Mouse (Mus musculus): ENCODE data around the gene Pigf.

The Pigf gene

DNA sequence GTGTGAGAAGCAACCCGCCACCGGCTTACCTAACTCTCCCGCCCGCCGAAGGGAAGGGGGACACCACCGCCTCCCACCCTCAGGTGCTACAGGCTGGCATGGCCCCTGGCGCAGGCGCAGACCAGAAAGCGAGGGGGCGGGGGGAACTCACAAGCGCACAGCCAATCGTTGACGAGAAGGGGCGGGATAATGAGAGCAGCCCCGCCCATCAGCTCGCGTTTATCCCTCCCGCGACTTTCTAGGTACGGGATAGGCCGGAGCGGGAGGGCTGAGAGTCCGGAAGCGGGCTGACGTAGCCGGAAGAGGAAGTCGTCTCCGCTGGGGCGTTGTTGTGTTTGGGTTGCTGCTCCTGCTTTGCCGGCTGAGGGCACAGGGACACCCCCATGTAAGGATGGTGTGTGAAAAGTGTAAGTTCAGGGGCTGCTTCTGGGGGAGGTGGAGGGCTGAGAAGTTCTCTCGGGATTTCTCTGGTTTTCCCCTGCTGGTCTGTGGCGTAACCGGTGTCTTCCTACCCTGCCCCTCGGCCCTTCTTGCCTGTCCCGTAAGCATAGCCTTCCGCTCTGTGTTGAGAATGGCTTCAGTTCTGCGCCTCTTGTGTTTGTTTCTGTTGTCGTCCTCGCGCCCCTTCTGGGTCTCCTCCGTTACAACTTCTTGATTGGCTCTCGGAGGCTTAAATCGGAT, at the start of gene Pigf, which contains the start of gene Cript:
TSS of gene Pigf (minus strand) at position 138 of the 681 bp plus-strand sequence.
TSS of gene Cript (plus strand) at position 282 of the 681 bp plus-strand sequence.
- TF ChIP-seq GATA4 (IDR thresholded peaks at IDR 0.05; ENCODE audit: insufficient replicate concordance, low read length): no peak

DNA sequence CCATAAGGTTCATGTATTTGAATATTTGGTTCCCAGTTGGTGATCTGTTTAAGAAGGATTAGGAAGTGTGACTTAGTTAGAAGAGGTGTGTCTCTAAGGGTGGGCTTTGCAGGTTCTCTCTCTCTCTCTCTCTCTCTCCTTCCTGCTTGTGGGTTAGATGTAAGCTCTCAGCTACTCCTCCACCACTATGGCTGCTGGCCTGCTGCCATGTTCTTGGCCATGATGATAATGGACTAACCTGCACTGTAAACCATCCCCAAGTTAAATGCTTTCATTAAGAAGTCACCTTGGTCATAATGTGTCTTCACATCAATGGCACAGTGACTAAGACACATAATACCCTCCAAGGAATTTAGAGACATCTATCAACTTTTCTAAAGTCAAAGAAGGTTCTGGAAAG, 48.3 kb upstream of the Pigf start:
- TF ChIP-seq GATA4 (IDR thresholded peaks at IDR 0.05; ENCODE audit: insufficient replicate concordance, low read length): no peak

DNA sequence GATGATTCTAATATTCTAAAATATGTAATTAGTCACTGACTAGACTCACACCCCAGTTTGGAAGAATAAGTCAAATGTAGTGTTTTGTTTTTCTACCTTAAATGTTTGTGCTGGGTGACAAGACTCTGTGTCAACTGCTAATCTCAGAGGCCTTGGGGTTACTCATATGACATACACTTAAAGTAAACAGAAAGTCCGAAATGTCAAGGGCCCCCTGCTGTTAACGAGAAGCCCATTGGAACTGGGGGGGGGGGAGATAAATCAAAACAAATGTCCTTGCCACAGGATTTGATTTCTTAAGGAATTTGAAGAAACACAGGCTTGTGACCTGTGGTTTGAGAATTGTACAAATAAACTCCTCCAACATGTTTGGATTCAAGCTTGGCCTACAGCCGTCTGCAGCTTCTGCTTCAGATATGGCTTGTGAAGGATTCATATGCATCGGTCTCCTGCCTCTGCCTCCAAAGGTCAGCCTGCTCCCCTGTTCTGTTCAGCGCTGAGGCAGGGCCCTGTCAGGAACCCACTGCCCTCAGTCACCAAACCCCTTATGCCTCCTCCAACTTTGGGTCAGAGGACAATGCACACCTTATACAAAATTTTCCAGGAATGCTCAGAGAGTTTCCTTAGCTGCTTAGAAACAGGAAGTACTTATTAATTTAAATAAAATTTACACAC, 47.7 kb upstream of the Pigf start:
- no peak for TF ChIP-seq GATA4 (IDR thresholded peaks at IDR 0.05; ENCODE audit: insufficient replicate concordance, low read length)

DNA sequence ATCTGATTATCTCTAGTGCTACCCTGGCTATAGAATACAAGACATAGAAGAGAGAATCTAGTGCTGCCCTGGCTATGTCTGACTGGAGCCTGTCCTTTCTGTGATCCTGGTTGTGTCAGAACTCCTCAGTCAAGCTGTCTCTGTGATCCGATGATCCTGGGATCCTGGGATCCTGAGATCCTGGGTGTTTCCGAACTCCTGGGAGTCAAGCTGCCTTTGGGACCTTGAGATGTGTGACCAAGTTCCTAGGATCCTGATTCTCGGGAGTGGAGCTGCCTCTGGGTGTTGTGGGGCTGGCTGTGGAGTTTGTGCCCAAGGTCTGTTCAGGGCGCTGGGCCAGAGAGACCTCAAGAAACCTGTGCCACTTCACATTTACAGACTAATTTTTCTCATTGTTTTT, 43.8 kb upstream of the Pigf start:
- TF ChIP-seq GATA4 (IDR thresholded peaks at IDR 0.05; ENCODE audit: insufficient replicate concordance, low read length): no peak

DNA sequence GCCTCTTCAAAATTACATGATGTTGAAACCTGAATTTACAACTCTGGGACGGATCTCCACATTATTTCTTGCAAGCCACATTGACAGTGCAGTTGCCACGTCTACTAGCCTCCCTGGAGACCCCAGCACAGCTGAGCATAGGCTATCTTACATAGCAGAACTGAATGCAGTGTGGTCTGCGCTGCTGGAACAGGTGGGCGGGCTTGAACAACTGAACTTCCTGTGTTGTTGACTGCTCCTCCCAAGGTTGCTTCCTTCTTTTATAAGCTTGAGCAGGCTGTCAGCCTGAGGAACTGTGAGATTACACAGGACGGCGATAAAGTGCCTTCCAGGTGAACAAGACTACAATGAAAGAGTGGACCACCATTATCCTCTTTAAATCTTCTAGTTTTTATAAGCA, 38.8 kb upstream of the Pigf start:
- no peak for TF ChIP-seq GATA4 (IDR thresholded peaks at IDR 0.05; ENCODE audit: insufficient replicate concordance, low read length)

DNA sequence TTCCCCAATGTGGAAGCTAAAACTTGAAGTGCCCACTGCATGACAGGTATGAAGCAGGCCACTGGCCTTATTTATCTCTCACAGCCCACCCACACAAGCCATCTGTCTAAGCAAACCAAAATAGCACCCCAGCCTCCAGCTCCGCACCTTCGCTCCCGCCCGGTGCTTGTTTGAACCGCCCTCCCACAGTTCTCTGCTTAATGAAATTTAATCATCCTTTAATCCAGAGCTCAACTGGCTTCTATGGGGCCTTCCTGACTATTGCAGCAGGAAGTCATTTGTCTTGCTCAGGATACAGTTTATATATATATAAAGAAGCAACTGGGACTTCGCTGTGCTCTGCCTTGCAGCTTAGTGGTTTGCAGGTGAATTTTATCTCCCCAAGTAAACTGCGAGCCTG, 38.3 kb upstream of the Pigf start:
- TF ChIP-seq GATA4 (IDR thresholded peaks at IDR 0.05; ENCODE audit: insufficient replicate concordance, low read length): no peak

DNA sequence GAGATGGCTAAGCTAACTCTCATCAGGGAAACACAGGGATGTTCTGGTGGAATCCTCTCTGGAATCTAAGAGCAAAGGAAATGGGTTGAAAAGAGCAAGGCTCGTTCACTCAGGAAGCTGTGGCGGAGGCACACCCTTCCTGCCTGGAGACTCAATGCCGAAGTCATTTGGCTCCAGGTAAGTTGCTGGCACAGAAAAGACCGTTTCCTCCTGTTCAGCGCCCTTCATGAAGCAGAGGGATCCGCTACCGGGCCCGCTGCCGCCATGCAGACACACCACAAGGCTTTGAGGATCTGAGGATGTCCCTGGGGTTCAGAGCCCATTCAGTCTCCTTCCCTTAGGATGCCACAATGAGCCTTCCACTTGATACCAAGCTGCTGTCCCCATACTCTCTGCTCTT, 37.4 kb upstream of the Pigf start:
- TF ChIP-seq GATA4 (IDR thresholded peaks at IDR 0.05; ENCODE audit: insufficient replicate concordance, low read length): no peak

DNA sequence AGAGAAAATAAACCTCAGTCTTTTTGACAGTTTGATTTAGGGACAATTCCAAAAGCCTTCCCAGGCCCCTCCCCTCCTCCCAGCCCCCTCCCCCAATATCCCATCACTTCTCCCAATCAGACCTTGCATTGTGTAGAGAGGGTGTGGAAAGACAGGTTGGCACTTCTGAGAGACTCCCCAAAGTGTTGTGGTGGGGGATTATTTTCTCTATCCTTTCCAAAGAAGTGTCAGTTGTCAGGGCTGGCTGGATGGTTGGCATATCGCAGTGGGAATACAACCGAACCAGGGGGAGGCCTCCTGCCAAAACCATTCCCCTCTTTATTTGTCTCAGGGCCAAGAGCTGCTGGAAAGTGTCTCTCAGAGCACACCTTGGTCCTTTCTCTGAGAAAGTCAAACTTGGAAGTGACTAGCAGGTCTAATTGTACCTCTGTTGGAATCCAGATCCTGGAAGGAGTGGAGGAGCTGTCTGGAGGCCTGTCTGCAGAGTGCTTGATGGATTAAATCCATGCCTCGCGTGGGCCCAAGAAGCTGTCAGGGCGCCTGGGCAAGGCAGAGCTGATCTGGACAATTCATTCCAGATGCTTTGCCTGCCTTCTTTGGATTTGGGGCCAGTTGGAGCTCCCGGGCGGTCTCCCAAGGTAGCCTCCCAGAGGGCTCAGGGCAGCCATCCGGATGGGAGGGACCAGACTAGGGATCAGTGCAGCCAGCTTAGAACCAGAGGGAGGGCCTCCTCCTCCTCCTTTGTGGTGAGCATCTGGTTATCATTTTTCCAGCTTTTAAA, 32.5 kb upstream of the Pigf start:
- no peak for TF ChIP-seq GATA4 (IDR thresholded peaks at IDR 0.05; ENCODE audit: insufficient replicate concordance, low read length)

DNA sequence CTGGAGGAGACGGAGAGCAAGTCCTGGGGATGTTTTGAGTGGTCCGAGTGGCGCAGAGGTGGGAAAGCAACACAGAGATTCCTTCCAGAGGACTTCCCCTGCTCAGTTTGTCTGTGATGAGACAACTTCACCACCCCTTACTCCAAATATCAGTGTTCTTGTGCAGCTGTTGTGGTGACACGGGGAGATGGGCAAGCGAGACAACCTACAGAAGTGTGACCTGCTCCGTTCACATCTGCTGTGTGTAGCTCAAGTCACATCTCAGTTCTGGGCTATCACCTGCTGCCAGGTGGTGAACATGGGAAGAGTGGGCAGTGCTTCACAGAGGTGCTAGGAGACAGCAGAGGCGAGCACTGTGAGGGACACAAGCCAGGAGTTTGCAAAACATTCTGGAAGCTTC, 31.6 kb upstream of the Pigf start:
- TF ChIP-seq GATA4 (IDR thresholded peaks at IDR 0.05; ENCODE audit: insufficient replicate concordance, low read length): no peak

DNA sequence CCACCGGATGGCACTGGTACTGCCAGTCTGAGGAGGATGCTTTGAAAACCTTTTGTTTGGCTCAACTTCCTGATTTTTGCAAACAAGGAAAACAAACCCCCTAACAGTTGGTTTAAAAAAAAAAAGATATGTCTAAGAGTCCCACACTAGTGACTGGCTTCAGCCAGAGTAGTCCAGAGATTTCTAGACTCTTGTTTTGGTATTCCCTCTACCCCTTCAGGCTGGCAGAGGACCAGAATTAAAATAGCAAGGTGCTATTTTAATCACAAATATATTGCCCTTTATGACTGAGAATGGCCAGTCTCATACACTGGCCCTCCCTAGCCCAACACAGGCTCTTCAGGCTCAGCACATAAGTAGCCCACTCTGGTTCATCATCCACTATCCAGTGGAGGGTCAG, 30.5 kb upstream of the Pigf start:
- no peak for TF ChIP-seq GATA4 (IDR thresholded peaks at IDR 0.05; ENCODE audit: insufficient replicate concordance, low read length)

DNA sequence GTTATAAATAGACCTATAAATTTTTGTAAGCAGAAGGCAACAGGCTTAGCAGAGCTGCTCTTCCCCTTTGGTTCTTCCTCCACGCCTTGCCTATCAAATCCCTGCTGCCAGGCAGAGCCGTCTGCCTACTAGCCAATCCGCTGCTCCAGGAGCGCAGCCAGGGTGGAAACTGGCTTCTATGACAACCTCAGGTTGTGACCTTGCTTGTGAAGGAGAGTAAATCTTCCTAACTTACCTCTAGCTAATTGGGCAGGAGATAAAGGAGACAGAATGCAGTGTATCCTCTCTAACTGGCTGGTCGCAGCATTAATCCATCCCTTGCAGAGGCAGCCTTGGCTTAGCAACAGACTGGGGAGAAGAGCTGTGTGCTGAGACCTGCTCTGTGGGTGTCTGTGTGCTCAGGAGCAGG, 29.8 kb upstream of the Pigf start:
- TF ChIP-seq GATA4 (IDR thresholded peaks at IDR 0.05; ENCODE audit: insufficient replicate concordance, low read length): no peak

DNA sequence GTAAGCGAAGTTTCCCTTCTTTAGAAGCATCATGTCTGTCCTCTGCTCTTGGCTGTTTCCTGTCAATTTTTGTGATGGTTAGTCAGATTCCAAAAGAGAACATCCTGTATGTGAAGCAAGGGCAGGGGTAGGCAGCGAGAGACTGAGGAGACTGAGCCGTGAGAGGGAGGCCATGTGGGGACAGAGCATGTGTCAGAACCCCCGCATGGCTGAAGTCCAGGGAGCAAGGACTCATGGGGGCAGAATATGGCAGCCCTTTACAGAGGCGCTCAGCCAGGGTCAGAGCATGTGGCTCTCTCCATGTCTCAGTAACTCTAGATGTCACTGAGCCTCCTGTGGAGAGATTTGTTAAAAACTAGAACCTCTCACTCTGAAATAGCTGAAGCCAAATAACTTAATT, 28.7 kb upstream of the Pigf start:
- TF ChIP-seq GATA4 (IDR thresholded peaks at IDR 0.05; ENCODE audit: insufficient replicate concordance, low read length): no peak

DNA sequence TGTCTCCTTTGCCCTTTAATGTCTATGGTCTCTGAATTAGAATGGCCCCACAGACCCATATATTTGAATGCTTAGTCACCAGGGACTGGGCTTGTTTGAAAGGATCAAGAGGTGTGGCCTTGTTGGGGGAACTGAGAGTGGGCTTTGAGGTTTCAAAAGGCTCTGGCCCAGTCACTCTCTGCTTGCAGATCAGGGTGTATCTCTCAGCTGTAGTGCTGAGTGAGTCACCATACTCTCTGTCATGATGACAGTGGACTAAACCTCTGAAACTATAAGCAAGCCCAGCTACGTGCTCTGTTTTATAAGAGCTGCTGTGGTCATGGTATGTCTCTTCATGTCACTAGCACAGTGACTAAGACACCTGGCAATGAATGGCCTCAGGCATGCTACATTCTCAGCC, 27.2 kb upstream of the Pigf start:
- TF ChIP-seq GATA4 (IDR thresholded peaks at IDR 0.05; ENCODE audit: insufficient replicate concordance, low read length): no peak

DNA sequence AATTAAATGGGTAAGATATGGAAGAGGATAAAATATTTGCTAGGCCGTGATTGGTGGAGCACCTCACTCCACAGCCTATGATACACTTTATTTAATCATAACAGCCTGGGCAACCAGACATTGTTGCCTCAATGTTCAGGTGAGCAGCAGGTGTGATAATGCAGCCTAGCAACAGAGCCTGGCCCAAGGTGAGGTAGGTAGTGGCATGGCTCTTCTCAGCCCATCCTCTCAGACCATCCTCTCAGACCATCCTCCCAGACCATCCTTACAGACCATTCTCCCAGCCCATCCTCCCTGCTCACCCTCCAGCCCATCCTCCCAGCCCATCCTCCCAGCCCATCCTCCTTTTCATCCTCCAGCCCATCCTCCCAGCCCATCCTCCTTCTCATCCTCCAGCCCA, 26.4 kb upstream of the Pigf start:
- TF ChIP-seq GATA4 (IDR thresholded peaks at IDR 0.05; ENCODE audit: insufficient replicate concordance, low read length): no peak

DNA sequence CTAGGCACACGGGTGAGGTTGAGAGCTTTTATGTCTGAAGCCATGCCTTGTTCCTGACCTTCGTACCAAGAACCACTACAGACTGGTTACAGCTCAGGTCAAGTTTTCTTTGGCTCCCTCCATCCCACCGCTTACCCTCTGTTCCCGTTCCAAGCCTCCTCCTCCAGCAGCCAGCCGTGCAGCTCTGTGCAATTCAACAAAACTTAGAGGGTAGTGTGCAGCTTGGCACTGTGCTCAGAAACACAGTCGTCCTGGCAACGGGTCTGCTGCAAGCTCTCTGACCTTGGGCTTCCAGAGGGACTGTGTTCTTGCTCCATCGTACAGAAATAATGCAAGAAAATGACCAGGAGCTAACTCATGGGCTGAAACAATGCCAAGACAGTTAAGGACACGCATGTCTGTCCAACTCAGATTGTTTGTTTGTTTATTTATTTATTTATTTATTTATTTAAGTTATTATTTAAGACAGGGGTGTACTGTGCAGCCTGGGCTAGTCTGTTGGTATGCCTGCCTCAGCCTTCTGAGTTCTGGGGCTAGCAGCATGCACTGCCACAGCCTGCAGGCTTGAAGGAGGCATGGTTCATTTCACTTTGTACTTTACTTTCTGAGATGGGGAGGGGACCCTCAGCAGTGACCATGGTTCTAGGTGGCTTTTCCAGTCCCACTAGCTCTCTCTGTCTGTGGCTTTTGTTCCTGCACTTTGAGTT, 25.4 kb upstream of the Pigf start:
- TF ChIP-seq GATA4 (IDR thresholded peaks at IDR 0.05; ENCODE audit: insufficient replicate concordance, low read length): no peak
